Mouse (Mus musculus): ENCODE data around the gene Cntn4. TPM values are rescaled to one million over a fixed set of nuclear protein-coding genes. Genes with fewer than 3 reads are reported as not detected.

Gene Cntn4
- polyA plus RNA-seq, 1 experiment from 2014 or later: 37.6 TPM

DNA sequence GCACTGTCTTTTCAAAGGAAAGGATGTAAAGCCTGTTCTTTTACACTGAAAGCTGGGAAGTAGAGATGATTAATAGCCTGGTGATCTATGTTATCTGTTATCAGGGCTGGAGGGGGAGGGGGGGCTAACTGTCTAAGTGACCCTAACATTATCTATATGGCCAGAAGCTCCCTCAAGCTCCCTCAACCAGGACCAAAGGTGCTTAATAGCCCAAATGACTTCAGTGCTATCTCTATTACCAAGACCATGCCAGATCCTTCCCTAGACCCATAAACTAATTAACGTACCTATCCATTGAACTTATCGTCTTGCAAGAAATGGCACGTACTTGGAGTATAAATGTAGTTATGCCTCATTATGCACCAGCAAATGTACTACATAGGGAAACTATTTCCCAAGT is 588.0 kb downstream of the Cntn4 start:
- no peak overlapping the region for H3K4me3 ChIP-seq (replicated peaks)
- no peak overlapping the region for H3K4me2 ChIP-seq
- H3K9me3 ChIP-seq (replicated peaks): no peaks in the 10 kb centered on the region
- H3K27me3 ChIP-seq (replicated peaks): no peaks in the 10 kb centered on the region
- H3K27ac ChIP-seq (replicated peaks): no peak overlapping the region
- 59% methylated on average over 3 of the region's 3 CpGs for WGBS
- H3K9ac ChIP-seq (replicated peaks): no peak overlapping the region
- ATAC-seq (ENCODE audit: low FRiP score): no peak
- no peaks in the 10 kb centered on the region for H3K36me3 ChIP-seq
- no peaks in the 10 kb centered on the region for H3K4me1 ChIP-seq

DNA sequence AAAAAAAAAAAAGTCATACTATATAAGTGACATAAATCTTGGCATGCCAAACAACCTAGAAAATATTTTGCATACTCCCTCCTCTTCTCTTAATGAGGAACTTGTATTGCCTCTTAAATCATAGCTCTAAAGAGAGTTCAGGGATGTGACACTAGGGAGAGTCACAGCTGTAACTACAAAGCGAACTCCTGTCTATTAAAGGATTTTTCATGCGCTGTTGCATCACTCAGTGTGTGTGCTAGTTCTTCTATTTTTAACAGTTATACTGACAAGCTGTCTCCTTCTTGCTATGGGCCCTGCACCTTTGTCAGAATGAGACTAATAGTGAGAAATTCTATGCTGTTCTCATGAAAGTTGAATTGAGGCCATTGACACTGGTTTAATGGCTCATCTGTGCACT is 588.8 kb downstream of the Cntn4 start:
- no peak overlapping the region for H3K9ac ChIP-seq (replicated peaks)
- H3K36me3 ChIP-seq: no peaks in the 10 kb centered on the region
- H3K4me1 ChIP-seq: no peaks in the 10 kb centered on the region
- no peak overlapping the region for H3K27ac ChIP-seq (replicated peaks)
- H3K9me3 ChIP-seq (replicated peaks): no peaks in the 10 kb centered on the region
- H3K4me2 ChIP-seq: no peak overlapping the region
- no peak overlapping the region for H3K4me3 ChIP-seq (replicated peaks)
- 44% methylated on average over 2 of the region's 2 CpGs for WGBS
- no peaks in the 10 kb centered on the region for H3K27me3 ChIP-seq (replicated peaks)
- ATAC-seq (ENCODE audit: low FRiP score): no peak

GRCm38 (mm10) chr6:106268723-106269122 is 591.3 kb downstream of the Cntn4 start:
- no peak overlapping the region for H3K4me3 ChIP-seq (replicated peaks)
- H3K4me2 ChIP-seq: no peak overlapping the region
- ATAC-seq (ENCODE audit: low FRiP score): no peak
- no peak overlapping the region for H3K9ac ChIP-seq (replicated peaks)
- H3K36me3 ChIP-seq: no peaks in the 10 kb centered on the region
- no peaks in the 10 kb centered on the region for H3K4me1 ChIP-seq
- no peaks in the 10 kb centered on the region for H3K9me3 ChIP-seq (replicated peaks)
- no peaks in the 10 kb centered on the region for H3K27me3 ChIP-seq (replicated peaks)
- WGBS: 80% methylated on average over 4 of the region's 4 CpGs
- H3K27ac ChIP-seq (replicated peaks): no peak overlapping the region

DNA sequence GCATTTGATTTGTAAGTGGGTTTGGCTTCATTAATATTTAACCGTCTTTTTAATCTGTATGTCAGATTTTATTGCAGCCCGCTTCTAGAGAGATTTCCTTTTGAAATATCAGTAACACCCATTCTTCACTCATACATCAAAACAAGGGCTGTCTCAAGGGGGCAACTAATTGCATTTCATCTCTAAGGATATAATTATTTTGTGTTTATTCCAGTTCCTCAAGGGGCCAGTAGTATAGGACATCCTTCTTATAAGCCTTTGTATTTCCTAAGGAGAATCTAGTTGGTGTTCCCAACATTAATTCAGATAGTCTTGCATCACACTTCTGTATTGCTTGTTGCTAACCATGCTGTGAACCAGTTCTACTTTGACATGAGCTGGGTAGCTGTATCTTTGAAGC is 599.7 kb downstream of the Cntn4 start:
- Histone ChIP-seq H3K9ac (replicated peaks) (no peak overlapping the region), H3K9me3 (replicated peaks) (no peaks in the 10 kb centered on the region), H3K4me2 (no peak overlapping the region), H3K27me3 (replicated peaks) (no peaks in the 10 kb centered on the region), H3K36me3 (no peaks in the 10 kb centered on the region), H3K4me1 (no peaks in the 10 kb centered on the region), H3K27ac (replicated peaks) (no peak overlapping the region), H3K4me3 (replicated peaks) (no peak overlapping the region)
- ATAC-seq (ENCODE audit: low FRiP score): no peak
- WGBS: 74% methylated on average over 2 of the region's 2 CpGs

GRCm38 (mm10) chr6:106281621-106282020 is 604.2 kb downstream of the Cntn4 start:
- Histone ChIP-seq H3K27me3 (replicated peaks) (no peaks in the 10 kb centered on the region), H3K9ac (replicated peaks) (no peak overlapping the region), H3K27ac (replicated peaks) (no peak overlapping the region), H3K4me3 (replicated peaks) (no peak overlapping the region), H3K9me3 (replicated peaks) (no peaks in the 10 kb centered on the region), H3K36me3 (no peaks in the 10 kb centered on the region), H3K4me2 (no peak overlapping the region), H3K4me1 (no peaks in the 10 kb centered on the region)
- no peak for ATAC-seq (ENCODE audit: low FRiP score)
- WGBS: 94% methylated on average over 6 of the region's 6 CpGs

GRCm38 (mm10) chr6:106283815-106284214 is 606.4 kb downstream of the Cntn4 start:
- H3K4me2 ChIP-seq: no peak overlapping the region
- H3K27ac ChIP-seq (replicated peaks): no peak overlapping the region
- H3K27me3 ChIP-seq (replicated peaks): no peaks in the 10 kb centered on the region
- H3K4me1 ChIP-seq: no peaks in the 10 kb centered on the region
- no peak overlapping the region for H3K4me3 ChIP-seq (replicated peaks)
- H3K36me3 ChIP-seq: no peaks in the 10 kb centered on the region
- H3K9ac ChIP-seq (replicated peaks): no peak overlapping the region
- no peak for ATAC-seq (ENCODE audit: low FRiP score)
- 82% methylated on average over 1 of the region's 1 CpGs for WGBS
- H3K9me3 ChIP-seq (replicated peaks): no peaks in the 10 kb centered on the region

DNA sequence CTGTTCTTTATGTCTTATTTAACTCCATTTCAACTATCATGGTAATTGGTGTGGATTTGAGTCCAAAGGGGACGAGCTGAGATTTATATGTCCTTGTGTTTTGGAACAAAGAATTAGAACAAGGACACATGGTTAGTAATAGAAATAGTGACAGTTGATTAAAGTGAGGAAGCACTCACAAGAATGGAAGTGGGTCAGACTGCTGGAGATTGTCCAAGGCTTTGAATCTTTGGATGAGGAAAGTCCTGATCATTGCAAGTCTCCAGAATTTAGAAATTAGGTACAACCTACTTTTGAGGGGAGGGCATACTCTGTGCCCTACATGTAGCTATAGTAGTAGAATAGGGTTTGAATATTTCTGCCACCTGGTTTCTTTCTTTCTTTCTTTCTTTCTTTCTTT is 622.0 kb downstream of the Cntn4 start:
- Histone ChIP-seq H3K4me3 (replicated peaks) (no peak overlapping the region), H3K36me3 (no peaks in the 10 kb centered on the region), H3K27ac (replicated peaks) (no peak overlapping the region), H3K9me3 (replicated peaks) (no peaks in the 10 kb centered on the region), H3K4me1 (no peaks in the 10 kb centered on the region), H3K4me2 (no peak overlapping the region), H3K9ac (replicated peaks) (no peak overlapping the region), H3K27me3 (replicated peaks) (no peaks in the 10 kb centered on the region)
- no peak for ATAC-seq (ENCODE audit: low FRiP score)
- WGBS: 46% methylated on average over 1 of the region's 1 CpGs

GRCm38 (mm10) chr6:106300179-106300578 is 622.7 kb downstream of the Cntn4 start:
- Histone ChIP-seq H3K27ac (replicated peaks) (no peak overlapping the region), H3K36me3 (no peaks in the 10 kb centered on the region), H3K4me3 (replicated peaks) (no peak overlapping the region), H3K4me2 (no peak overlapping the region), H3K9me3 (replicated peaks) (no peaks in the 10 kb centered on the region), H3K9ac (replicated peaks) (no peak overlapping the region), H3K27me3 (replicated peaks) (no peaks in the 10 kb centered on the region), H3K4me1 (no peaks in the 10 kb centered on the region)
- ATAC-seq (ENCODE audit: low FRiP score): no peak
- WGBS: 78% methylated on average over 3 of the region's 3 CpGs

DNA sequence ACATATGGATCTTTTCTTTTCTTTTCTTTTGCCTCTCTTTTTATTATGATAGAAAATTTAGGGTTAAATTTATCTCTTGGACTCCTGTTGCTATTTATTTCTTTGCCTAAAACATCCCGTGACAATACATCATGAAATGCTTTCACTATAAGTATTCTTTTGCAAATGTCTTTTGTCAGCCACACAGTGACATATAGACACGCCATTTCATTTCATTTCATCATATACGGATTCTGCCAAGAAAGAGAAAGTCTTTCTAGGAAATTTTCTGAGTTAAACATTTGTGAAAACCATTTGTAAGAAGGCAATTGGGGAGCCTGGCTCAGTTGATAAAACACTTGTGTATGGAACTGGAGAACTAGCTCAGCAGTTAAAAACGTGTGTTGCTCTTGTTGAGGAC is 625.0 kb downstream of the Cntn4 start:
- Histone ChIP-seq H3K27ac (replicated peaks) (no peak overlapping the region), H3K4me1 (no peaks in the 10 kb centered on the region), H3K9ac (replicated peaks) (no peak overlapping the region), H3K4me2 (no peak overlapping the region), H3K9me3 (replicated peaks) (no peaks in the 10 kb centered on the region), H3K36me3 (no peaks in the 10 kb centered on the region), H3K4me3 (replicated peaks) (no peak overlapping the region), H3K27me3 (replicated peaks) (no peaks in the 10 kb centered on the region)
- ATAC-seq (ENCODE audit: low FRiP score): no peak
- WGBS: 78% methylated on average over 4 of the region's 4 CpGs

DNA sequence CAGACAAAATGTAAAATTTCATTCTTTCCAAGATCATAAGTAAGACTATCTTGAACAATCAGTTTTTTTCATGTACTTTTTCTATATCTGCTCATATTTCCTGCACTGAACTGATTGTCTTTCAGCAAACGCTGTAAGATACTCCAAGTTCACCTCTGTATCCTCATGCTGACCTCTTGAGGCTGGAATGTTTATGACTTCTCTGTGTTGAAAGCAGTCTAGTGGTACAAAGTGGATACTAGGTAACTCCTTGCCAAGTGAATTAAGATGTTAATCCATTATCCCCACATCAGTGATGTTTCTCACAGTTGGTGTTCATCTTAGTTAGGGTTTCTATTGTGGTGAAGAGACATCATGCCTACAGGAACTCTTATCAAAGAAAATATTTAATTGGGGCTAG is 651.5 kb downstream of the Cntn4 start:
- H3K36me3 ChIP-seq: no peaks in the 10 kb centered on the region
- no peak for ATAC-seq (ENCODE audit: low FRiP score)
- no peak overlapping the region for H3K27ac ChIP-seq (replicated peaks)
- no peak overlapping the region for H3K4me2 ChIP-seq
- H3K4me1 ChIP-seq: no peaks in the 10 kb centered on the region
- no peaks in the 10 kb centered on the region for H3K9me3 ChIP-seq (replicated peaks)
- H3K27me3 ChIP-seq (replicated peaks): no peaks in the 10 kb centered on the region
- no peak overlapping the region for H3K4me3 ChIP-seq (replicated peaks)
- H3K9ac ChIP-seq (replicated peaks): no peak overlapping the region
- whole genome bisulfite sequencing: 83% methylated on average over 1 of the region's 1 CpGs

DNA sequence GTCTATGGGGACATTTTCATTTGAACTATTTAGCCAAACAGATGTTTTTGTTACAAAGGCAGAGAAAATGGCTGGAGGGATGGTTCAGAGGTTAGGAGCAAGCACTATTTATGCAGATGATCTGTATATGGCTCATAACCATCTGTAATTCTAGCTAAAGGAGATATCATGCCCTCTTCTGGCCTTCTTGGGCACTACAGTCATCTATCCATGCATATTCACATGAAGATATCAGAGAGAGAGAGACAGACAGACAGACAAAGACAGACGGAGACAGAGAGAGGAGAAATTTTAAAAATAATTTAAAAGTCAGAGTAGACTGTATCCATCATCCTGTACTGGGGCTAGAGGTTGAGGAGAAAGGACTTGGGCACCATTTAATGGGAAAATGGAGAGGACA is 652.2 kb downstream of the Cntn4 start:
- no peak overlapping the region for H3K4me3 ChIP-seq (replicated peaks)
- no peaks in the 10 kb centered on the region for H3K9me3 ChIP-seq (replicated peaks)
- no peak overlapping the region for H3K27ac ChIP-seq (replicated peaks)
- WGBS: 74% methylated on average over 1 of the region's 1 CpGs
- H3K36me3 ChIP-seq: no peaks in the 10 kb centered on the region
- H3K4me2 ChIP-seq: no peak overlapping the region
- no peaks in the 10 kb centered on the region for H3K27me3 ChIP-seq (replicated peaks)
- no peak for ATAC-seq (ENCODE audit: low FRiP score)
- H3K4me1 ChIP-seq: no peaks in the 10 kb centered on the region
- H3K9ac ChIP-seq (replicated peaks): no peak overlapping the region

- H3K36me3 ChIP-seq: no peaks in the 10 kb centered on the region
- no peaks in the 10 kb centered on the region for H3K27me3 ChIP-seq (replicated peaks)
- H3K4me2 ChIP-seq: no peak overlapping the region
- H3K9me3 ChIP-seq (replicated peaks): no peaks in the 10 kb centered on the region
- H3K4me1 ChIP-seq: no peaks in the 10 kb centered on the region
- no peak overlapping the region for H3K9ac ChIP-seq (replicated peaks)
- 91% methylated on average over 3 of the region's 3 CpGs for WGBS
- no peak for ATAC-seq (ENCODE audit: low FRiP score)
- no peak overlapping the region for H3K27ac ChIP-seq (replicated peaks)
- no peak overlapping the region for H3K4me3 ChIP-seq (replicated peaks)
These were observed 655.0 kb downstream of the Cntn4 start for GRCm38 (mm10) chr6:106332466-106332865.

DNA sequence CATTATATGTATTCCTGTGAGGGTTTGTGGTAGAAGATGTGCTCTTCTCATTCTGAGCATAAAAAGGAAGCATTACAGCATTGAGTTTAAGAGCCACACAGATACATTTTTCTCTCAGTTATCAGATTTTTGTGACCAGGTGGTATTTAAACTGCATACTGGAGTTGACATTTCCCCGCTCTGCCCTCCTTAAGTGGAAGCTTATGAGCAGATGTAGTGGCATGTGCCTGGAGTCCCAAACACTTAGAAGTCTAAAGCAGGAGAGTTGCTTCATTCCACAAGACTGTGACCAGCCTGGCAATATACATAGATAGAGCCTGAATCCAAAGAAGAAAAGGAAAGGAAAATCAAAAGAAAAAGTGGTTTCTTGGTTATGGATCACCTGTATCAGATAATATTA is 655.5 kb downstream of the Cntn4 start:
- no peak for ATAC-seq (ENCODE audit: low FRiP score)
- Histone ChIP-seq H3K4me2 (no peak overlapping the region), H3K27me3 (replicated peaks) (no peaks in the 10 kb centered on the region), H3K4me1 (no peaks in the 10 kb centered on the region), H3K36me3 (no peaks in the 10 kb centered on the region), H3K9ac (replicated peaks) (no peak overlapping the region), H3K9me3 (replicated peaks) (no peaks in the 10 kb centered on the region), H3K4me3 (replicated peaks) (no peak overlapping the region), H3K27ac (replicated peaks) (no peak overlapping the region)
- WGBS: 90% methylated on average over 1 of the region's 1 CpGs
